Mouse (Mus musculus) spleen, postnatal 4 days (tissue): ENCODE measurements around the gene Adrm1.
"Not testable (repeated sequence)": the region's sequence is repeated elsewhere in the genome, so short reads cannot be mapped to it uniquely, and the experiment has no call there.

Experiments used
- DNase-seq, 2 experiments: peaks; one replicate each; pipeline ENCODE4 v3.0.0; 2022; ENCODE audit warnings: low spot score in 2 of 2

Adrm1 gene

DNA sequence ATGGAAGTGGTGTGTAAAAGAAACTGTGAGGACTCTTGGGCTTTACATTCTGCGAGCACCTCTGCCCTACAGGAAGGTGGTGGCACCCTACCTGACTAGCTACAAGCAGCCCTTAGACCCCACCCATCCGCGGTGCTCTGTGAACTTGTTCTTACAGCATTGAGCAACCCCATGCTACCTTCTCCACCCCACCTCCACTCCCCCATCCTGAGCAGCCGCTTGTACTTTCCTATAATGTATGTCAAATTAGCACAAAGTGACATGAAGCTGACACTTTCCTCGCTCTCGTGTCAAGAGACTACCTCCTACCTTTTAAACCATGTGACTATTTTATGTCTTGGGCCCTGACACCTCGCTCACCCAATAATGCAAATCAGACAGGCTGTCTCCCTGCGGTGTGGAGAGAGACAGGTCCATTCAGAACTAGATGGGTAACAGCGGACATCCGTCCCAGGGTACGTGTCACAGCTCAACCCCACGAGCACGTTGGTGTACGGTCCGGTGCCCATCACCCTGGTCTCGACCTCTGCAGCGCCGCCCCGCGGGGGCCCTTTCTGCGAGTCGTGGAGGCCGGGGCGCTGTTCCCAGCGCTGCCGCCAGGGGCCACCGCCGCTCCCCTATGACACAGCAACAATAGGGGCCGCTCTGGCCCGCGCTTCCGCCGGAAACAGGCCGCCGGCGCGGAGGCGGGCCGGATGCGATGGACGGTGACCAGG, at the start of gene Adrm1:
Adrm1 (plus strand) TSS at position 680 of the 716 bp plus-strand sequence.
- DNase-seq, result peak; percentile 96 to 99

- no peak for DNase-seq
These were observed 47.1 kb upstream of the Adrm1 start for GRCm38 (mm10) chr2:180124192-180124591.

DNA sequence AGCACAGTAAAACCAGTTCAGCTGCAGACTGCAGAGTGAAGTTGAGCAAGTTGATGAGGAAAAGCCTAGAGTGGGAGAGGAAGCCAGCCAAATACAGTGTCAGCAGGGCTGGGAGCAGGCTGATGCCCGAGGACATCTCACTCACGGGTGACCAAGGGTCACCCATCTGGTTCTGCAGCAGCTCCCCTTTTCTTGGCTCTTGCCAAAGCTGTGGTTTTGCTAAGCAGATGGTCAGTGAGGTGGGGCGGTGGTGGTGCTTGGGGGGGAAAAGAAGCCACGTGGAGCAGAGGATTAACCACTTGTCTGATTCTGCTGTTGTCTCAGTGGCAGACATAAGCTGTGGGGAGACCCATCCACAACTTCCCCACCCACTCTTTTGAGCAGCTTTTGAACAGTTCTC, 45.1 kb upstream of the Adrm1 start:
- no peak for DNase-seq

DNA sequence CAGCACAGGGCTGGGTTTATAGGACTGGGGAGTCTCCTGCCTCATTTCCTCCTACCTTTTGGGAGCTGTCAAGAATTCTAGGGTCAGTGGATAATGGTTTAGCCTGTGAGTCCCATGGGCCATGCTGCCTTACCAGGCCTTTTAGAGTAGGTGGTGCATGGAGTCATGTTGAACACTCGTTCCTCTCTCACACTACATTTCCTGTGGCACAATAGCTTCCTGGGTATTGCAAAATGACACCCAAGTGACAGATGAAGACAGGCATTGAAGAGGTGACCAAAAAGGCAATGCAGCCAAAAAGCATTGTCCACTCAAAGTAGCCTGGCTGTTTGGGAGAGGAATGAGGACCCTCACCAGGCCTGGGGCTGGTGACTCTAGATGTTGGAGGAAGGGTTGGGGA, 43.6 kb upstream of the Adrm1 start:
- no peak for DNase-seq

GRCm38 (mm10) chr2:180133231-180133630, 38.1 kb upstream of the Adrm1 start:
- DNase-seq, result no peak

- DNase-seq, result no peak
These were observed 37.4 kb upstream of the Adrm1 start for GRCm38 (mm10) chr2:180133911-180134310.

- DNase-seq, result no peak
These were observed 35.9 kb upstream of the Adrm1 start for GRCm38 (mm10) chr2:180135414-180135813.

- no peak for DNase-seq
These were observed 25.2 kb upstream of the Adrm1 start for GRCm38 (mm10) chr2:180146091-180146490.

GRCm38 (mm10) chr2:180147379-180147778, 23.9 kb upstream of the Adrm1 start:
- DNase-seq, result no peak

- no peak for DNase-seq
These were observed 22.7 kb upstream of the Adrm1 start for GRCm38 (mm10) chr2:180148551-180148950.

DNA sequence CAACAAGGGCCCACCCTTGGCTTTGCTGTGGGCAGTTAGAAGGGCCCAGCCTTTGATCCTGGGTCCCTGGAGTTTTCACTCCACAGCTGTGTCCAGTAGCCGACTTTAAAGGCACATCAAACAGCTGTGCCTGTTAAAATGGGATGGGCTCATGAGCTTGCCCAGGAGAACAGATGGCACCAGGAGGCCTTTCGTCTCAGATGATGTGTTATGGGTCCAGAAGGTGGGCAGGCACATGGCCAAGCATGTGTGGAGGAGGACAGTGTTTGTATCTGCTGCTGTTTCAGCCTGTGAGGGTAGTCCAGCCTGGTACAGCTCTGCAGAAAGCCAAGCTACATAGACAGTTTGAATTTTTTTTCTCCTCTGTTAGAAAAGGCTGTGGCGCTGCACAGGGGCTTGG, 16.5 kb upstream of the Adrm1 start:
- no peak for DNase-seq

- DNase-seq, result no peak
These were observed 12.7 kb upstream of the Adrm1 start for GRCm38 (mm10) chr2:180158627-180159026.

GRCm38 (mm10) chr2:180165855-180166254, 5.4 kb upstream of the Adrm1 start:
- no peak for DNase-seq

GRCm38 (mm10) chr2:180166869-180167268, 4.4 kb upstream of the Adrm1 start:
- DNase-seq, result no peak

- no peak for DNase-seq
These were observed 1.0 kb upstream of the Adrm1 start for GRCm38 (mm10) chr2:180170151-180170805.

- no peak for DNase-seq
These were observed 311 bp downstream of the Adrm1 start for GRCm38 (mm10) chr2:180171522-180172070.

GRCm38 (mm10) chr2:180172152-180172551, 867 bp downstream of the Adrm1 start:
- DNase-seq, result no peak

DNA sequence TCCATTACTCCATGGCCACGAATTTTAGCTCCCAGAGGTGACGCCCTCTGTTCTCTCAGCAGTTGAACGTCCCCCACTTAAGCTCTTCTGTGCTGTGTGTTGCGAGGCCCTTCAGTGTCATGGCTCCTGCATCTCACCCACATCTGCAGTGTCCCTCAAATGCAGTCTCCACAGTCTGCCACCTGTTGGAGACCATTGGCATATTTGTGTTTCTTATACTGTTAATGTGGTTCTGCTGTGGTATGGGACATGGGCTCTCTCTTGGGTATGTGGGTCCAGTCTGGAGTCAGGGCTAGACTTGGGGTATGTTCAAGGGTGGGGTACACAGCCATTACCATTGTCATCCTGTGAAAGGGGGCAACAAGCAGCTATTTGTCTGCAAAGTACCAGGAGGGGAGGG, 1.9 kb downstream of the Adrm1 start:
- no peak for DNase-seq

- not testable (repeated sequence) for DNase-seq
These were observed 2.4 kb downstream of the Adrm1 start for GRCm38 (mm10) chr2:180173711-180174110.

DNA sequence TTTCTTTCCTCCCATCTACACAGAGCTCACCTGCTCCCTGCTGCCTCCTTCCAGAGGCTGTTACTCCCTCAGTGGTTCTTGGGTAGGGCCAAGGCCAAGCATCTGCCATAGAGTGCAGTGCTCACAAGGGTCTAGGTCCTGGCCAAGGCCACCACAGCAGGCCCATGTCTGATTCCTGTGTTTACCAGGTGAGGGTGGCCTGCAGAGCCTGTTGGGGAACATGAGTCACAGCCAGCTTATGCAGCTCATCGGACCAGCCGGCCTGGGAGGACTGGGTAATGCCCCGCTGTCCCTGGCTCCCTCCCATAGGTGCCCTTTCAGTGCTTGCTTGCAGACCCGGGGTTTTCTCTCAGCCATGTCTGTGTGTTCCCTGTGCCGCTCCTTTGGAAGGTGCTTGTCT, 2.8 kb downstream of the Adrm1 start:
- no peak for DNase-seq

- DNase-seq, result no peak
These were observed 4.4 kb downstream of the Adrm1 start for GRCm38 (mm10) chr2:180175725-180176124.

GRCm38 (mm10) chr2:180181542-180181941, 10.3 kb downstream of the Adrm1 start:
- no peak for DNase-seq
